Mouse (Mus musculus): Measurements from ENCODE around the gene Arhgap30.
A peak's percentile ranks its signal among the peaks of the same experiment; 100 is the strongest.

Arhgap30 gene

GRCm38 (mm10) chr1:171378298-171378697, 10.5 kb upstream of the Arhgap30 start:
- no peak for DNase-seq (ENCODE audit: inconsistent ontology term)

- DNase-seq (ENCODE audit: inconsistent ontology term): peak; percentile 86
Measured at GRCm38 (mm10) chr1:171379935-171380599, 8.7 kb upstream of the Arhgap30 start.

- no peak for DNase-seq (ENCODE audit: inconsistent ontology term)
Measured at GRCm38 (mm10) chr1:171382096-171382620, 6.6 kb upstream of the Arhgap30 start.

DNA sequence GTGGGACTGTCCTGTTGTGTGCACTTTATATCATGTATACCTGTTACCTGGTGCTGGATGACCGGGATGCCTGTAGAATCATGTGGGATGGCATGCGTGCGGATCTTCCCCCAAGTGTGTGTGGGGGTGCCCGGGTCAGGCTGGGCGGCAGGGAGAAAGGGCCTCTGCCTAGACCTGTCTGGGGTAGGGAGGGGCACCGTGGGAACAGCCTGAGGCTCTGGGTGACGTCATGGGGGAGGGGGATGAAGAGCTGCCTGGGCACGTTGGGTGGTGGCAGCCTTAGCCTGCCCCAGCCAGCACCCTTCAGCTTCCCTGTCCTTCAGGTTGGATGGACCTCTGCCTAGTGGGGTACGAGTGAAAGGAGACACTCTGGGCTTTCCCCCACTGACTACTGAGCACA, 4.4 kb upstream of the Arhgap30 start:
- no peak for DNase-seq (ENCODE audit: inconsistent ontology term)

DNA sequence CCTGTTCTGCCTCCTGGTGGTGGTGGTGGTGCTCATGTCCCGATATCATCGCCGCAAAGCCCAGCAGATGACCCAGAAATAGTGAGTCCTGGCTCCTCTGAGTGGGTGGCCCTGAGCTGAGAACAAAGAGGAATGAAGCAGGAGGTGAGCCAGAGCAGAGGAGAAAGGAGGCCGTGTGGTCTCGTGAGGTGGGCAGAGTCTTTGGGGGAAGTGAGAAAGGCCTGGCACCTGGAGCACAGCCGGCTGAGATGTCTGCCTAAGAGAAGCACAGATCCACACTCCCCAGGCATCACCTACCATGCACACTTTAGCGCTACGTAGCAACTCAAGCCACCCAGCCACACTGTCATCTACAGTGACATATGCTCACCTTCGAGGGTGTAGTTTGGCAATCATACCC, 3.6 kb upstream of the Arhgap30 start:
- no peak for DNase-seq (ENCODE audit: inconsistent ontology term)

- DNase-seq (ENCODE audit: inconsistent ontology term): no peak
Measured at GRCm38 (mm10) chr1:171387099-171387498, 1.7 kb upstream of the Arhgap30 start.

DNA sequence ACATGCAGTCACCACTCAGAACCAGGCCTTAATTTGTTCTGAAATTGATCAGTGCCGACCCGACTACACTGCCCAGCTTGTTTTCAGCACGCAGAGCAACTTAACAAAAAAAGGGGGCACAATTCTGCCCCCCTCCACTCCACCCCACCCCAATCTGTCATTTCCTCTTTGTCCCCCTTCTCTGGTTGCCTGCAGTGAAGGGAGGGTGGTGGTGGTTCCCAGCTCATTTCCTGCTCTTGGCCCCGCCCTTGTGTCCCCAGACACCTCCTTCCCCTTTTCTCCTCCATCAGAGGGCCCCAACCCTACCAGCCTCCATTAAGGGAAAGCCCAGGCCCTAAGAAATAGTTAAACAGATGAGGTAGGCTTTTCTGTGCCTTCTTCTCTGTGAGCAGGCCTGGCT, 1.3 kb downstream of the Arhgap30 start:
- DNase-seq (ENCODE audit: inconsistent ontology term): no peak

DNA sequence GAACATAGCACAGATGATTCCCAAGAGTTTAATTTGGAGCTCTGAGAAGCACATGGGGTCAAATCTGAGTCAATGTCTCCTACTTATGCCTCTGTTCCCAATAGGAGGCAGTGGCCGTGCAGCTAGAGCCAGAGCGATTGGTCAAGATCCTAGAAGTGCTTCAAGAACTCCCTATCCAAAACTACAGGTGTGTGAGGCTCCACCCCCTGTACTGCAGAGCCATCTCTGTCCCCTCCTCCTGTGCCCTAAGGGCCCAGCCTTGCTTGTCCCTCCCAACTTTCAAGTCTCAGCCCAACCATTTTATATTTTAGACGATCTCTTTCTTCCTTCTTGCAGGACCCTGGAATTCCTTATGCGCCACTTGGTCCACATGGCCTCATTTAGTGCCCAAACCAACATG, 13.1 kb downstream of the Arhgap30 start:
- no peak for DNase-seq (ENCODE audit: inconsistent ontology term)

- DNase-seq (ENCODE audit: inconsistent ontology term): no peak
Measured at GRCm38 (mm10) chr1:171402991-171403390, 14.2 kb downstream of the Arhgap30 start.

- no peak for DNase-seq (ENCODE audit: inconsistent ontology term)
Measured at GRCm38 (mm10) chr1:171407263-171407662, 18.5 kb downstream of the Arhgap30 start.

- no peak for DNase-seq (ENCODE audit: inconsistent ontology term)
Measured at GRCm38 (mm10) chr1:171410231-171410630, 21.5 kb downstream of the Arhgap30 start.

DNA sequence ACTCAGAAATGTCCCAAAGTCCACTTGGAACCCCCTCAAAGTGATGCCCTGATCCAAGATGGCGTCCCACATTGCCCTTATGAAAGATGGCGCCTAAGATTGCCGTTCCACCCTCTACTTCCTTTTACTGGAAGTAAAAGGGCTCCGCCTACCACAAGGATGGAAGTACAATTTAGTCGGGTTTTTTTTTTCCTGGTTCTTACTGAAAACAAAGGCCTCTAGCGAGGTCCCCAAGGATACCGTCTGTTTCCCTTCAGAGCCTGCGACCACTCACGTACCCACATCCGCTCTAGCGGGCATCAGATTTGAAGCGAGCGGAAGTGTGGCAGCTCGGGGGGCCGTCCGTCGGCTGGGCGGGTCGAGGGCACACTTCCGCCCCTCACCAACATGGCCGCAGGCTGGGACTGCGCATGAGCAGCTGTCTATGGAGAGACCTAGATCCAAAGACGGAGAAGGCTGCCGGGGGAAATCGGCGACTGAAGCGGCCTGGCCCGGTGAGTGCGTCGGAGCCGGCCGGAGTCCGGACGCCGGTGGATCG, 22.3 kb downstream of the Arhgap30 start, which contains the start of gene Usf1:
Gene Usf1, plus strand, starts transcription at position 367 of the 538 bp plus-strand sequence.
- DNase-seq (ENCODE audit: inconsistent ontology term): peak; percentile 97

DNA sequence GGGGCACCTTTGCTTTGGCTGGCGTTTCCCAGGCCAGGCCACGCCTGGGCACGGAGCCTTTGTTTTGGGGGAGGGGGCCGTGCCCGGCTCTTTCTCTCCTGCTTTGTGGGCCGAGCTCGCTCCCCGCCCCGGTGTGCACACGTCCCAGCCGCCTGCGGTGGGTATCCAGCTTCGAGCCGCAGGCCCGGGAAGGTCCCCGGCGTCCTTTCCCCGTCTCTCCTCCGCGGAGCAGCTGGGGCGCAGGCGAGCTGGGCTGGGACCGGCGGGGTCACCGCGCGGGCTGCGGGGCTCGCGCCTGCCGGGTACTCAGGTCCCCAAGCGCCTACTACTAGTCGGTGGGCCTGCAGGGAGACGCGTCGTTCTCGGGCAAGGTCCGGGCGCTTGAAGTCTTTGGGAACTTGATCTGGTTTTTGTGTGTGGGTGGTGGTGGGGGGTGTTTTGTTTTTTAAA, 22.8 kb downstream of the Arhgap30 start:
- DNase-seq (ENCODE audit: inconsistent ontology term): no peak

- DNase-seq (ENCODE audit: inconsistent ontology term): peak; percentile 34
Measured at GRCm38 (mm10) chr1:171412001-171412441, 23.3 kb downstream of the Arhgap30 start.

DNA sequence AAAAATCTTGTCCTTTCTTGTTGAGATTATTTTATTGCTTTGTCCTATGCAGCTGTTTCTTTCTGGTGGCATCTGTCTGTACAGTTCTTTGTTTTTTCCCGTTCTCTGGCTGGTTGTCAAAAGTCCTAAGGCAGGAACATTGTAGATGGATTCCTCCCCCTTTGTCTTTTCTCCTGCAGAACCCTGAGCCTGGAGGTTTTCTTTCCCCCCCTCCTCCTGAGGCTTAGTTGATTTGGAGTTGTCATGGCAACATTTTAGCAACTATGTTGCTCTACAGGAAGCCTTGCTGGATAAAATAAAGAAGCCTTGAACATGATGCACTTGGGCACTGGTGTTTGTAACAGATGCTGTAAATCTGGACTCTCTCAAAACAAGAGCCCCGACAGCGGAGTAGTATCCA, 23.7 kb downstream of the Arhgap30 start:
- peak; percentile 52 for DNase-seq (ENCODE audit: inconsistent ontology term)

DNA sequence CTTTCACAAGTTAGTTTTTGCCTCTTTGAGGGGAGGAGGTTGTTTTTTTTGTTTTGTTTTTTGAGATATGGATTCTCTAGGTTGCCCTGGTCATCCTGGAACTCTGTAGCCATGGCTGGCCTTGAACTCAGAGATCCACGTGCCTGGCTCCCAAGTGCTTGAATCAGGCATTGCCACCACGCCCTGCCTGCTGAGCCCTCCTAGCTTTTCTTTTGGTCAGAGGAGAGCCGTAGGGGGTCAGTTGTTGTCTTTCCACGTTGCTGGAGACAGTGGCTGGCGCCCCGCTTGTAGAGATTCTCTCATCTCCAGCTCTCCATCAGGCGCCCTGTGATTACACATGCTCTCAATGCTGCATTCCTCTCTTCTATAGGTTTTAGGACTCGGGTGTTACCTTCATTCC, 24.9 kb downstream of the Arhgap30 start:
- DNase-seq (ENCODE audit: inconsistent ontology term): no peak

GRCm38 (mm10) chr1:171418660-171419059, 29.9 kb downstream of the Arhgap30 start, which contains the start of gene Tstd1:
Gene Tstd1 (plus strand): TSS chr1:171418872.
- DNase-seq (ENCODE audit: inconsistent ontology term): no peak

- no peak for DNase-seq (ENCODE audit: inconsistent ontology term)
Measured at GRCm38 (mm10) chr1:171419291-171419882, 30.6 kb downstream of the Arhgap30 start.

- DNase-seq (ENCODE audit: inconsistent ontology term): no peak
Measured at GRCm38 (mm10) chr1:171419905-171420304, 31.2 kb downstream of the Arhgap30 start.

GRCm38 (mm10) chr1:171422504-171423095, 33.8 kb downstream of the Arhgap30 start:
- DNase-seq (ENCODE audit: inconsistent ontology term): no peak

- no peak for DNase-seq (ENCODE audit: inconsistent ontology term)
Measured at GRCm38 (mm10) chr1:171424638-171425037, 35.9 kb downstream of the Arhgap30 start.

- peak; percentile 71 for DNase-seq (ENCODE audit: inconsistent ontology term)
Measured at GRCm38 (mm10) chr1:171425126-171425525, 36.4 kb downstream of the Arhgap30 start.

All from Muller cell, postnatal 12 days (primary cell).